Mouse (Mus musculus) granulocyte monocyte progenitor cell, adult 5-6 weeks (primary cell): Measurements from ENCODE around the gene Pak4. TPM values are rescaled to one million over a fixed set of nuclear protein-coding genes. Genes with fewer than 3 reads are reported as not detected.
"Not testable (repeated sequence)": the region's sequence is repeated elsewhere in the genome, so short reads cannot be mapped to it uniquely, and the experiment has no call there.

Experiments
- ATAC-seq: replicated peaks from 2 replicates; pipeline ENCODE4 v1.8.0; 2016; ENCODE audit warnings: mild to moderate bottlenecking, moderate TSS enrichment, inconsistent platforms; ENCODE audit not compliant: poor library complexity, severe bottlenecking
- total RNA-seq, 2 experiments: library from RNA; stranded (forward) in 1 of 2; stranded (reverse) in 1 of 2; fragments of 200-712, 200-1000 nt in 1 of 2; fragments of >200 nt in 1 of 2; fragmentation: Nextera tagmentation in 1 of 2; gene quantifications; 2 replicates each; pipeline ENCODE4 v1.2.3; 2014 to 2017

Gene Pak4
- total RNA-seq, 2 experiments from 2014 or later = 3.7 to 6.4 TPM

- ATAC-seq = peak; percentile 96
Measured at GRCm38 (mm10) chr7:28527922-28528719, 69.9 kb downstream of the Pak4 start.

- not testable (repeated sequence) for ATAC-seq
Measured at GRCm38 (mm10) chr7:28522536-28522935, 75.4 kb downstream of the Pak4 start, which contains the start of gene Ifnl3. Ifnl3 (plus strand) TSS chr7:28522836.

- ATAC-seq = no peak
Measured at GRCm38 (mm10) chr7:28511441-28511840, 86.5 kb downstream of the Pak4 start.

- not testable (repeated sequence) for ATAC-seq
Measured at GRCm38 (mm10) chr7:28510405-28510974, 87.5 kb downstream of the Pak4 start, which contains the start of gene Ifnl2. Ifnl2 (minus strand) TSS chr7:28510455.

- not testable (repeated sequence) for ATAC-seq
Measured at GRCm38 (mm10) chr7:28509121-28509520, 88.9 kb downstream of the Pak4 start.

Other genes starting within 250 kb of the Pak4 start
- 4,181 and 4,473 TPM in 2 replicates for gene Rps16, start 247.5 kb downstream of the Pak4 start, total RNA-seq (2014; fragmentation: Nextera tagmentation)
- gene Rps16, start 247.5 kb downstream of the Pak4 start, total RNA-seq (2017) = 929 and 980 TPM in 2 replicates
- gene Plekhg2, start 225.6 kb downstream of the Pak4 start, total RNA-seq (2014; fragmentation: Nextera tagmentation) = 4.1 and 6.1 TPM in 2 replicates
- 0.88 and 1.1 TPM in 2 replicates for gene Plekhg2, start 225.6 kb downstream of the Pak4 start, total RNA-seq (2017)
- gene Zfp36, start 217.9 kb downstream of the Pak4 start, total RNA-seq (2014; fragmentation: Nextera tagmentation) = 37.1 and 55.8 TPM in 2 replicates
- gene Zfp36, start 217.9 kb downstream of the Pak4 start, total RNA-seq (2017) = 30.8 and 41.3 TPM in 2 replicates
- gene Med29, start 205.5 kb downstream of the Pak4 start, total RNA-seq (2014; fragmentation: Nextera tagmentation) = 19.2 and 25.5 TPM in 2 replicates
- gene Med29, start 205.5 kb downstream of the Pak4 start, total RNA-seq (2017) = 16.7 and 18.5 TPM in 2 replicates
- gene Paf1, start 205.2 kb downstream of the Pak4 start, total RNA-seq (2014; fragmentation: Nextera tagmentation) = 97.6 and 111 TPM in 2 replicates
- 136 and 170 TPM in 2 replicates for gene Paf1, start 205.2 kb downstream of the Pak4 start, total RNA-seq (2017)
- 420 and 510 TPM in 2 replicates for gene Gmfg, start 160.7 kb downstream of the Pak4 start, total RNA-seq (2014; fragmentation: Nextera tagmentation)
- gene Gmfg, start 160.7 kb downstream of the Pak4 start, total RNA-seq (2017) = 682 and 721 TPM in 2 replicates
- gene Lrfn1, start 146.2 kb downstream of the Pak4 start, total RNA-seq (2014; fragmentation: Nextera tagmentation) = 0.80 and 1.7 TPM in 2 replicates
- 0.36 and 0.52 TPM in 2 replicates for gene Lrfn1, start 146.2 kb downstream of the Pak4 start, total RNA-seq (2017)
- gene Ifnl2, start 87.7 kb downstream of the Pak4 start, total RNA-seq (2014; fragmentation: Nextera tagmentation) = not detected in 2 replicates
- gene Ifnl2, start 87.7 kb downstream of the Pak4 start, total RNA-seq (2017) = not detected in 2 replicates
- not detected in 2 replicates for gene Ifnl3, start 75.3 kb downstream of the Pak4 start, total RNA-seq (2014; fragmentation: Nextera tagmentation)
- gene Ifnl3, start 75.3 kb downstream of the Pak4 start, total RNA-seq (2017) = not detected in 2 replicates
- not detected in 2 replicates for gene Sycn, start 57.3 kb downstream of the Pak4 start, total RNA-seq (2014; fragmentation: Nextera tagmentation)
- not detected in 2 replicates for gene Sycn, start 57.3 kb downstream of the Pak4 start, total RNA-seq (2017)
- not detected in 2 replicates for gene Nccrp1, start 50.9 kb downstream of the Pak4 start, total RNA-seq (2014; fragmentation: Nextera tagmentation)
- gene Nccrp1, start 50.9 kb downstream of the Pak4 start, total RNA-seq (2017) = not detected in 2 replicates
- gene Samd4b, start within 50 bp of the Pak4 start, total RNA-seq (2014; fragmentation: Nextera tagmentation) = 17.5 and 25.0 TPM in 2 replicates
- 3.4 and 3.9 TPM in 2 replicates for gene Samd4b, start within 50 bp of the Pak4 start, total RNA-seq (2017)
- not detected in 2 replicates for gene Acp7, start 33.1 kb upstream of the Pak4 start, total RNA-seq (2014; fragmentation: Nextera tagmentation)
- not detected in 2 replicates for gene Acp7, start 33.1 kb upstream of the Pak4 start, total RNA-seq (2017)
- gene Fbxo27, start 94.7 kb upstream of the Pak4 start, total RNA-seq (2014; fragmentation: Nextera tagmentation) = 4.3 TPM in 1 of 2 replicates, not detected in the other
- 0.17 TPM in 1 of 2 replicates, not detected in the other for gene Fbxo27, start 94.7 kb upstream of the Pak4 start, total RNA-seq (2017)
- 1.3 and 3.3 TPM in 2 replicates for gene Fbxo17, start 118.6 kb upstream of the Pak4 start, total RNA-seq (2014; fragmentation: Nextera tagmentation)
- gene Fbxo17, start 118.6 kb upstream of the Pak4 start, total RNA-seq (2017) = 1.3 and 2.1 TPM in 2 replicates
- 125 and 177 TPM in 2 replicates for gene Mrps12, start 143.6 kb upstream of the Pak4 start, total RNA-seq (2014; fragmentation: Nextera tagmentation)
- 33.2 and 41.8 TPM in 2 replicates for gene Mrps12, start 143.6 kb upstream of the Pak4 start, total RNA-seq (2017)
- gene Sars2, start 143.8 kb upstream of the Pak4 start, total RNA-seq (2014; fragmentation: Nextera tagmentation) = 19.6 and 21.6 TPM in 2 replicates
- gene Sars2, start 143.8 kb upstream of the Pak4 start, total RNA-seq (2017) = 10.4 and 12.4 TPM in 2 replicates
- not detected in 2 replicates for gene Ccer2, start 158.0 kb upstream of the Pak4 start, total RNA-seq (2014; fragmentation: Nextera tagmentation)
- not detected in 2 replicates for gene Ccer2, start 158.0 kb upstream of the Pak4 start, total RNA-seq (2017)
- gene Sirt2, start 168.6 kb upstream of the Pak4 start, total RNA-seq (2014; fragmentation: Nextera tagmentation) = 49.5 and 50.5 TPM in 2 replicates
- 13.9 and 28.8 TPM in 2 replicates for gene Sirt2, start 168.6 kb upstream of the Pak4 start, total RNA-seq (2017)
- 22.0 and 36.0 TPM in 2 replicates for gene Nfkbib, start 169.3 kb upstream of the Pak4 start, total RNA-seq (2014; fragmentation: Nextera tagmentation)
- 20.0 and 24.1 TPM in 2 replicates for gene Nfkbib, start 169.3 kb upstream of the Pak4 start, total RNA-seq (2017)
- 67.9 and 72.3 TPM in 2 replicates for gene Rinl, start 190.8 kb upstream of the Pak4 start, total RNA-seq (2014; fragmentation: Nextera tagmentation)
- 55.9 and 75.5 TPM in 2 replicates for gene Rinl, start 190.8 kb upstream of the Pak4 start, total RNA-seq (2017)
- 466 and 510 TPM in 2 replicates for gene Hnrnpl, start 210.4 kb upstream of the Pak4 start, total RNA-seq (2014; fragmentation: Nextera tagmentation)
- gene Hnrnpl, start 210.4 kb upstream of the Pak4 start, total RNA-seq (2017) = 276 and 296 TPM in 2 replicates
- gene Ech1, start 227.0 kb upstream of the Pak4 start, total RNA-seq (2014; fragmentation: Nextera tagmentation) = 125 and 134 TPM in 2 replicates
- gene Ech1, start 227.0 kb upstream of the Pak4 start, total RNA-seq (2017) = 76.3 and 99.3 TPM in 2 replicates
- gene Lgals4, start 235.7 kb upstream of the Pak4 start, total RNA-seq (2014; fragmentation: Nextera tagmentation) = 20.5 and 20.8 TPM in 2 replicates
- 3.9 and 6.6 TPM in 2 replicates for gene Lgals4, start 235.7 kb upstream of the Pak4 start, total RNA-seq (2017)